Mouse (Mus musculus): ENCODE data around the gene Cd59b. TPM values are rescaled to one million over a fixed set of nuclear protein-coding genes. Genes with fewer than 3 reads are reported as not detected.
"Not testable (repeated sequence)": the region's sequence is repeated elsewhere in the genome, so short reads cannot be mapped to it uniquely, and the experiment has no call there.

Cd59b gene
- polyA plus RNA-seq, 1 experiment from 2014 or later, result 2.6 TPM

DNA sequence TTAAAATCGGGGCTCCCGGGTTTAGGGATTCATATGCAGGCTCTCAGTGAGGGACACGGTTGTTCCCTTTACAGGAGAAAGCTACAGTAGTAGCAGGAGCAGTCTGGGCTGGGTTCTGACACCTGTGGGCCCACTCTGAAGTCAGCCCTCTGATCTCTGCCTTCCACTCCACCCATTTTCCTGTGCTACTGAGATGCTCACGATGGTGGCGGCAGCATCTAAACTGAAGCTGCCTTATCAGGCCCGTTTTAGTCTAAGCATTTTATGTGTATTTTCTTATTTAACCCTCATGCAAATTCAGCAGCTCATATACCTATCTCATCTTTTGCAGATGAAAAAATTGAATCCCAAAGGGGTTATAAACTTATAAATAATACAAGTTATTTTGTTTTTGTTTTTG is 35.2 kb downstream of the Cd59b start:
- Histone ChIP-seq H3K9me3 (no peaks in the 10 kb centered on the region), H3K36me3 (no peaks in the 10 kb centered on the region), H3K9ac (replicated peaks) (no peak overlapping the region), H3K4me2 (replicated peaks) (no peak overlapping the region), H3K27me3 (no peaks in the 10 kb centered on the region), H3K4me3 (replicated peaks) (no peak overlapping the region), H3K27ac (no peak overlapping the region), H3K4me1 (replicated peaks) (no peaks in the 10 kb centered on the region)
- no peak for ATAC-seq
- 89% methylated on average over 6 of the region's 6 CpGs for WGBS

DNA sequence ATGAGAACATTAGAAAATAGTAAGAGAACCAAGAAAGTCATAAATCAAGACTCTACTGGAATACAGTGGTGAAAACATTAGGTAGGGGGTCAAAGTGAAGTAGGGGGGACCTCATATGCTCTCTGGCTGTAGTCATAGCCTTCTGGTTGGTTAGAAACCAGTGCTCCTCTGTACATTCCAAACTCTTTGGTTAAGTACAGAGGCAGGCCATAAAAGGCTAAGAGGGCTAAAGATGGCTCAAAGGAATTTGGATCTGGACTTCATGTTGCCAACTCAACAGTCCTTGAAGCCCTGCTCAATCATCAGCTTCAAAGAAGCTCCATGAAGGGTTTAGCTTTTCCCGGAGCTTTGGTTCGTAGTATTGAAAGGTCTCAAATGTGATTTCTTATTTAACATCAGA is 39.4 kb downstream of the Cd59b start:
- H3K4me2 ChIP-seq (replicated peaks); ATAC-seq: not testable (repeated sequence)
- 88% methylated on average over 2 of the region's 2 CpGs for WGBS

DNA sequence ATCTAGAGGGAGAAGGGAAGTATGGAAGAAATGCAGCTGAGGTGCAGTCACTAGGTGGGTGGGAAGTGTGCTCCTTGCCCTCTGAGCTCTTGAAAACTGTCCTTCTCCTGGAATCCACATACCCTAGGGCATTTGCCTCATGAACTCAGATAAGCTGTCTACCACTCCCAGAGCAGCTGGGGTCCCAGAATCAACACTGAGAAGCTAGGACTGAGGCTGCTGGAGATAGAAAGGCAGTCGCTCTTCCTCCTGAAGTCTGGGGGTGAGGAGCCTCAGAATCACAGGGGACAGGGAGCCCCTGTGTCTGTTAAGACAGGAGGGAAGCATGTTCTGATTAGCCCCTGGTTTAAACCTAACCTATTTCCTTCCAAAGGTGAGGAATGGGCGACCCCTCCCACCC is 39.9 kb downstream of the Cd59b start:
- 81% methylated on average over 2 of the region's 2 CpGs for WGBS
- no peaks in the 10 kb centered on the region for H3K27me3 ChIP-seq
- no peak overlapping the region for H3K4me3 ChIP-seq (replicated peaks)
- no peaks in the 10 kb centered on the region for H3K4me1 ChIP-seq (replicated peaks)
- H3K9ac ChIP-seq (replicated peaks), result no peak overlapping the region
- H3K9me3 ChIP-seq, result no peaks in the 10 kb centered on the region
- no peak for ATAC-seq
- no peak overlapping the region for H3K4me2 ChIP-seq (replicated peaks)
- H3K36me3 ChIP-seq, result no peaks in the 10 kb centered on the region
- no peak overlapping the region for H3K27ac ChIP-seq

More for the DNA sequence above, 39.4 kb downstream of the Cd59b start:
- H3K4me1 ChIP-seq (replicated peaks); H3K27me3 ChIP-seq; H3K4me3 ChIP-seq (replicated peaks); H3K36me3 ChIP-seq; H3K9me3 ChIP-seq; H3K9ac ChIP-seq (replicated peaks); H3K27ac ChIP-seq: not testable (repeated sequence)

DNA sequence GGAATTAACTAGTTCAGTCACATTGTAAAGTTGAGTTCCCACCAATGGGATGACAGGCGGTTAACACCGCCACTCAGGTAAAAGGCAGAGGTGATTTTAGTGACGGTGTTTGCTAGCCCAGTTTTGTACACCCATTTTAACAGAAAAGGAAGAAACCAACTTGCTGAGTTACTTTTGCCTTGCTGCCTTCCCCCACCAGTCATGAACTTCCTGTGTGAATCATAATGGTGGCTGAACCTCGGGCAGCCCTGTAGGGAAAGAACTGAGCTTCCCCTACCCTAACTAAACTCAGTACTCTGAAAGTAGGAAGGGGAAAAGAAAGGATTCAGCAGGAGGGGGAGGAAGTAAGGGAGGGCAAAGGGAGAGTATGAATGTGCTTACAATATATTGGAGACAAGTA is 40.4 kb downstream of the Cd59b start:
- no peaks in the 10 kb centered on the region for H3K27me3 ChIP-seq
- WGBS, result 88% methylated on average over 4 of the region's 4 CpGs
- no peak overlapping the region for H3K4me2 ChIP-seq (replicated peaks)
- H3K27ac ChIP-seq, result no peak overlapping the region
- H3K4me1 ChIP-seq (replicated peaks), result no peaks in the 10 kb centered on the region
- no peak for ATAC-seq
- H3K36me3 ChIP-seq, result no peaks in the 10 kb centered on the region
- H3K4me3 ChIP-seq (replicated peaks), result no peak overlapping the region
- H3K9ac ChIP-seq (replicated peaks), result no peak overlapping the region
- no peaks in the 10 kb centered on the region for H3K9me3 ChIP-seq

DNA sequence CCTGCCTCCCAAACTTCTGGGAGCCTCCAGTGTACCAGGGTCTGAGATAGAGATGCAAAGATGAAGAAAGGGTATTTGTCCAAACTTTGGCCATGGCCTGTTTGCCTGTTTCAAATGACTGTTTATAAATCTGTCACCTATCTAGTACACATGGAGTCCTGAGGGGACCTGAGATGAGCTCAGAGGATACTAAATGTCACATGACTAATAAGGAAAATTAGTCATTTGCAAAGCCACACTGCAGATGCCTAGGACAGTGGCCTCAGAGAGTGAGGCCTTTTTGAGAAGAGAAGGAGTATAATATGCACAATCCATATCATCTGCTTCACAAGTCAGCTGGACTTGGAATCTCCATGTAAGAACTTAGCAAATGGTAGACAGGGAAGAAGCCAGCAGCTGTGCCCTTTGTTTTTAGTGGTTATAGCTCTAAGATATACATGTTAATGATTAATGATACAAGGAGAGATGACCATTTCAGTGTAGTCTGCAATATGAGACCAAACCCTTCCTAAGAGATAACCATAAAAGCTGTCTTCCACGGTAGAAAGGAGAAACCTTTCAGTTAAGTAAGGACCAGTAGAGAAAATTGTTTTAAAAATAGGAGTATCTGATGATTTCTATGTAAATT is 41.6 kb downstream of the Cd59b start:
- not testable (repeated sequence) for H3K4me1 ChIP-seq (replicated peaks); H3K4me2 ChIP-seq (replicated peaks); ATAC-seq; H3K9ac ChIP-seq (replicated peaks); H3K27me3 ChIP-seq; H3K9me3 ChIP-seq; H3K36me3 ChIP-seq; H3K27ac ChIP-seq; H3K4me3 ChIP-seq (replicated peaks)
- WGBS, result no CpG with 5 or more reads among the region's 1 CpGs

DNA sequence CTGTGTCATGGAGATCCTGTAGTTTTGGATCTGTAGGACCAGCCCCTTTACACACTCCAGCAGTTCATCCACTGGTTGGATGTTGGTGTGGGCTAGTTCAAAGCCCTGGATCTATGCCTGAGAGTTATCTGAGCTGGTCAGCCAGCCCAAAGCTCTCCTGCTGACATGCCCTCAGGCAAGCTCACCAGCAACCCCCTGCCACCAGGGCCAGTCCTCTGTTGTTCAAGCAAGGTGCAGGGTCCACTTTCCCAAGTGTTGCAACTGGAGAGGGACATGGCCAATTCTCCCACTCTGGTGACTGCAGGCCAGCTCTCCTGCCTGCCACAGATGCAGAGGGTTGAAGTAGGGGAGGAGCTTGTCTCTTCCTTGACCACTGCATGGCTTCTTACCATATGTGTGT is 43.9 kb downstream of the Cd59b start:
- H3K4me1 ChIP-seq (replicated peaks); H3K9me3 ChIP-seq; ATAC-seq; H3K9ac ChIP-seq (replicated peaks); H3K27ac ChIP-seq; H3K27me3 ChIP-seq; H3K36me3 ChIP-seq; H3K4me3 ChIP-seq (replicated peaks); H3K4me2 ChIP-seq (replicated peaks): not testable (repeated sequence)

DNA sequence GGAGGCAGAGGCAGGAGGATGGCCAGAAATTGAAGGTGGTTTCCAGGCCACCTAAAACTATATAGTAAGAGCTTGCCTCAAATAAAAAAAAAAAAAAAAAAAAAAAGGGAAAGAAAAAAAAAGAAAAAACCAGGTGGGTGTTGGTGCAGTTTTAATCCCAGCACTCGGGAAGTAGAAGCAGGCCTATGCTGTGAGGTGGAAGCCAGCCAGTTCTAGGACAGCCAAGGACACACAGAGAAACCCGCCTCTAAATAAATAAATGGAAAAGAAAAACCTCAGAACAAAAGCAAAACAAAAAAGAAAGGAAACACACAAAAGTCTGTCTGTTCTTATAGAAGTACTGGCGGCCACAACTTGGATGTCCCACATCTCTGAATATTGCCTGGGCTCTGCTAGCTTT is 45.2 kb downstream of the Cd59b start:
- no peak overlapping the region for H3K27ac ChIP-seq
- H3K27me3 ChIP-seq, result no peaks in the 10 kb centered on the region
- H3K4me3 ChIP-seq (replicated peaks), result no peak overlapping the region
- ATAC-seq, result no peak
- H3K9ac ChIP-seq (replicated peaks), result no peak overlapping the region
- H3K4me2 ChIP-seq (replicated peaks), result no peak overlapping the region
- 90% methylated on average over 3 of the region's 3 CpGs for WGBS
- no peaks in the 10 kb centered on the region for H3K36me3 ChIP-seq
- no peaks in the 10 kb centered on the region for H3K4me1 ChIP-seq (replicated peaks)
- no peaks in the 10 kb centered on the region for H3K9me3 ChIP-seq

DNA sequence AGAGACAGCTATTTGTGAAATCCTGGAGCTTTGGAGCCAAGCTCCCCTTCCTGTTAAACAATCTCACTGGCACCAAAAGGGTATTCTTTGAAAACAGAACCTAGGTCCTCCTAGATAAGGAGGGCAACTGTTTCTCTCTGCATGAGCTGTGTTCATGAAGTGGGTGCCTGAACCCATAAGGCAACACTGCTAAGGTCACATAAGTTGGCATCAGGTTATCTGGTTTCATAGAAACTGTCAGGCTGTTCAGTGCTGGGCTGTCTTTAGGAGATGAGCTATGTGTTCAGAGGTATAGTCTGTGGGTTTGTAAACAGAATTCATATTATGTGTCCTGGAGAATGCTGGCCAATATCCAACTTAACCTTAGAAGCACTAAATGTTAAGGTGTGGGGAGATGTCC is 47.5 kb downstream of the Cd59b start:
- not testable (repeated sequence) for ATAC-seq; H3K27ac ChIP-seq; H3K36me3 ChIP-seq; H3K4me3 ChIP-seq (replicated peaks); H3K4me1 ChIP-seq (replicated peaks); H3K4me2 ChIP-seq (replicated peaks); H3K9ac ChIP-seq (replicated peaks); H3K9me3 ChIP-seq
- peaks cover 11% of the 10 kb centered on the region; the same call in 1 of the 2 replicates for H3K27me3 ChIP-seq

DNA sequence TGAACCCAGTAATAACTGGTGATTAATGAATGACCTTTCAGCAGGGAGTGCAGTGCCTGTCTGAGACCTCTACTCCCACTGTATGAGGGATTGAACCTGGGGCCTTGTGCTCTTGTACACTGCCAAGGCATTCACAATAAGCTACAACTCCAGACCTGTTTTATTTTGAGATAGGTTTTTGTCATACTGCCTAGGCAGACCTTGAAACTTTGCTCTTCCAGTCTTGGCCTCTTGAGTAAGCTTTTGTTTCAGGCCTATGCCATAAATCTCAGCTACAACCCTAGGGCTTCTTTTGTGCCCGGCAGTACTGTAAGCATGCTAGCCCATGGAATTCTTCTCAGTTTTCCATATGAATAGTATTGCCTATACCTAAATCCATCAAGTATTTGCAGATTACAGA is 49.4 kb downstream of the Cd59b start:
- no peak for ATAC-seq
- H3K27me3 ChIP-seq, result peaks cover 21% of the 10 kb centered on the region
- H3K4me3 ChIP-seq (replicated peaks), result no peak overlapping the region
- no peaks in the 10 kb centered on the region for H3K36me3 ChIP-seq
- H3K4me1 ChIP-seq (replicated peaks), result peaks cover 7% of the 10 kb centered on the region
- no peak overlapping the region for H3K9ac ChIP-seq (replicated peaks)
- 86% methylated on average over 1 of the region's 1 CpGs for WGBS
- H3K9me3 ChIP-seq, result no peaks in the 10 kb centered on the region
- no peak overlapping the region for H3K27ac ChIP-seq
- no peak overlapping the region for H3K4me2 ChIP-seq (replicated peaks)

DNA sequence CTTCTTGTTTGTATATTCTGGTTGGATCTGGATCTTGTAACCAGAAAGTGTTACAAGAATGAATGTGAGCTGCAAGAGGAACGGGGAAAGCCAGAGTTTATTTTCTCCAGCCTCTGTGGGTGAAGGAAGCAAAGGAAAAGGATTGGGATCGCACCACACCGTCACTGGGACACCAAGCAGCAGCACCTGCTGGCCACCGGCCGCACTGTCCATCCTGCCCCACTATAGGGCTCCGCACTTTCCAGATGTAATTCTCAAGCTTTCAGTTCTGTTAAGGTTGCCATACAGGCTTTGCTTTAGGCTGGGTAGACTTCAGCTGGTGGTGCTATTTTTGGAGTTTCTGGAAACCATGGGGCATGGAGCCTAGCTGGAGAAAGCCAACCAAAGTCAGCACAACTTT is 50.7 kb downstream of the Cd59b start:
- H3K9me3 ChIP-seq, result no peaks in the 10 kb centered on the region
- ATAC-seq, result no peak
- WGBS, result 64% methylated on average over 6 of the region's 6 CpGs

DNA sequence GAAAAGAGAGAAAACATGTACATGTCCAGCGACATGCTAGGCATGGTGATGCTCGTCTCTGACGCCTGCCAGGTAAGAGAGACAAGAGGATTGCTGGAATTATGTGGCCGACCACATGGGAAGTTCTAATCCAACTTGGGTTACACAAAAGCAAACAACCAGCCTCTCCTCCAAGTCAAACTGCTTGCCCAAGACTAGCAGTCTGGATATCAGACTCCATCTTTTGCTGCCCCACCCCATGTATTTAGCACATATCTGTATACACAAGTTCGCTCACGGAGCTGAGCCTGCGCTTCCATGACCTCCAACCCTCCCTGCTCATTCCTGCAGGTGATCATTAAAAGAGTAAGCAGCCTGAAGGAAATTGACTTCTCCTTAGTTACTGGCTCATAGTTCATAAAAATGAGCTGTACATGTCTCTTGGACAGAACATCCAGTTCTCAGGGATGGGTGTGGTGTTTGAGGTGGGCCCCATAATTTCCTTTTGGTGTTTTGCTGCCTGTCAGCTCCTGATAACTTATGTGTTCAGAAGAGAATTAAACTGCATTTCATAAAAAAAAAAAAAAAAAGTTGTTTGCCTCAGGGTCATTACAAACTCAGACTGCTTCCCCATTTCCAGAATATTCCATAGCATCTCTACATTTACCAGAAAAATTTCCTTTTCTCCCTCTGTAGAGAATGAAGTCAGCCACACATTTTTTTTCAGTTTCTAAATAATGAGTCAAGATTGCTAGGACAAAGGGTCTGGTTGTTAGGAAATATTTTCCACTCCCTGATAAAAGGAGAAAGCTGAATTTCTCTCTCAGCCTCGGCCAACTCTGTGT is 52.2 kb downstream of the Cd59b start:
- no peaks in the 10 kb centered on the region for H3K36me3 ChIP-seq
- 82% methylated on average over 8 of the region's 8 CpGs for WGBS
- H3K9me3 ChIP-seq, result no peaks in the 10 kb centered on the region
- peak overlapping the region; percentile 95 for H3K4me2 ChIP-seq (replicated peaks)
- peak overlapping the region; percentile 78 for H3K4me3 ChIP-seq (replicated peaks)
- H3K9ac ChIP-seq (replicated peaks), result peak overlapping the region; percentile 82; the same call in 1 of the 2 replicates
- H3K27me3 ChIP-seq, result peaks cover 32% of the 10 kb centered on the region
- H3K27ac ChIP-seq, result no peak overlapping the region
- H3K4me1 ChIP-seq (replicated peaks), result peaks cover 7% of the 10 kb centered on the region
- no peak for ATAC-seq

More for the DNA sequence above, 50.7 kb downstream of the Cd59b start:
- H3K4me2 ChIP-seq (replicated peaks), result no peak overlapping the region
- no peak overlapping the region for H3K4me3 ChIP-seq (replicated peaks)
- H3K27me3 ChIP-seq, result peaks cover 27% of the 10 kb centered on the region
- H3K36me3 ChIP-seq, result no peaks in the 10 kb centered on the region
- H3K4me1 ChIP-seq (replicated peaks), result peaks cover 7% of the 10 kb centered on the region
- H3K9ac ChIP-seq (replicated peaks), result no peak overlapping the region
- no peak overlapping the region for H3K27ac ChIP-seq

DNA sequence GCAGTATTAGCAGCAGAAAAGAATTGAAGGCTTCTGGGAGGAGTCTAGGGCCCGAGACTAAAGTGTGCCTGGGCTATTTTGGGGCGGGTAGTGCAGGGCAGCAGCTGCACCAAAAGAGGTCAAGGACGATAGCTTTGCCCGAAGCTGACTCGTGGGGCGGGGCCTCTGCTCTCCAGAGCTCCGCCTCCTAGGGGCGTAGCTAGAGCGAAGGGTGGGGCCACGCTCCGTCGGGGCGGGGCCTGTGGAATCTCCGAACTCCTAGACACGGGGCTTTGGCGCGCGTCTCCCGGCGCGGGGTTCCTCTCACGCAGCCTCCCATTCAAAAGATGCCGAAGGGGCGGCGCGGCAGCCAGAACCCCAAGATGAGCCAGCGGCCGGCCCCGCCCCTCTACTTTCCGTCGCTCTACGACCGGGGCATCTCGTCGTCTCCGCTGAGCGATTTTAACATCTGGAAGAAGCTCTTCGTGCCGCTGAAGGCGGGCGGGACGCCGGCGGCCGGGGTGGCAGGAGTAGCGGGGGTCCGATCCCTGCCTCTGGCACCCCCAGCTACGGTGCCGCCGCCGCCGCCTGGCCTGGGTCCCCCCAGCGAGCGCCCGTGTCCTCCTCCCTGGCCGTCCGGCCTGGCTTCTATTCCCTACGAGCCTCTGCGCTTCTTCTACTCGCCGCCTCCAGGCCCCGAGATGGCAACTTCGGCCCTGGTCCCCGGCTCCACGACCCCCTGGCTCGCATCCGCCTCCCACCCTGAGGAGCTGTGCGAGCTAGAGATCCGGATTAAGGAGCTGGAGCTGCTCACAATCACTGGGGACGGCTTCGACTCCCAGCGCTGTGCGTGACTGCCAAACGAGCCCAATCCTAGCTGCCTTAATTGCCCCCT is 53.1 kb downstream of the Cd59b start, which contains the start of gene A930018P22Rik:
A930018P22Rik (plus strand) TSS at position 265 of the 874 bp plus-strand sequence.
- Histone ChIP-seq H3K27me3 (peaks cover 32% of the 10 kb centered on the region), H3K4me2 (replicated peaks) (peak within 1 kb of the TSS; percentile 95), H3K9ac (replicated peaks) (peak within 1 kb of the TSS; percentile 82), H3K27ac (peak within 1 kb of the TSS; percentile 19; the same call in 1 of the 2 replicates), H3K4me3 (replicated peaks) (peak within 1 kb of the TSS; percentile 78), H3K4me1 (replicated peaks) (peaks cover 7% of the 10 kb centered on the region), H3K36me3 (no peaks in the 10 kb centered on the region), H3K9me3 (no peaks in the 10 kb centered on the region)
- ATAC-seq, result peak; percentile 95
- WGBS, result under 1% methylated on average over 74 of the region's 74 CpGs

All from midbrain, embryonic 13.5 days (tissue).